ENCODE assay signal across 19 mouse cellular contexts in the genomic region with DNA sequence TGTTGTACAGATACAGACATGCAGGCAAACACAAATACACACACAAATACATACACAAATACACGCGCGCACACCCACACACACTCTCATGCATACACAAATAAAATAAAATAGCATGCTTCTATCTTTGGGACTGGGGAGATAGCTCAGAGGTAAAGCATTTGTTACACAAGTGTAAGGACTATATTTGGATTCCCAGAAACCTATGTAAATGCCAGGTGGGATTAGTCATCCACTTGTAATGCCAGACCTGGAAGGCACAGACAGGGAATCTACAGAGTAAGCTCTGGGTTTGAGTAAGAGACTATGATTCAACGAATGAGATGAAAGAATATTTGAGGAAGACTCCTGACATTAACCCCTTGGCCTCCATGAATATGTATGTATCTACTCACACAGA. TPM values are rescaled to one million over a fixed set of nuclear protein-coding genes. Genes with fewer than 3 reads are reported as not detected.
DNase-seq lines count a peak whose midpoint lies in the region; ATAC-seq and TF ChIP-seq lines count a peak whose summit lies in the region.
"Had no signal": no experiment of that assay in that cellular context is flagged by ENCODE, and none has a peak within 500 bp of the region (broad histone marks: within the 10 kb centered on the region; RNA-seq: fewer than 3 reads in every experiment).

No protein-coding gene starts in this region.

- peak; percentile 77 for TF ChIP-seq EP300 in lung, postnatal 0 days (IDR thresholded peaks at IDR 0.05)

- 51% methylated on average over 4 of the region's 4 CpGs for WGBS in heart, embryonic 14.5 days
- WGBS in lung, postnatal 0 days, result 76% methylated on average over 4 of the region's 4 CpGs

- H3K4me1 ChIP-seq in heart, embryonic 14.5 days (ENCODE audit: control insufficient read depth in 2 of 2, insufficient read depth in 2 of 2, low read length in 2 of 2), result no peaks in the 10 kb centered on the region; a peak in 1 of 4 replicates
- H3K4me1 ChIP-seq in lung, postnatal 0 days (ENCODE audit: insufficient read depth, low read depth, low read length), result no peaks in the 10 kb centered on the region
- no peaks in the 10 kb centered on the region for H3K4me1 ChIP-seq in embryonic fibroblast, embryonic 13.5 days (ENCODE audit: control insufficient read depth, insufficient read depth, low read length)
- H3K4me1 ChIP-seq: embryonic facial prominence, embryonic 12.5 days; liver, embryonic 15.5 days; midbrain, embryonic 12.5 days had no signal

- no peak overlapping the region for H3K4me3 ChIP-seq in heart, embryonic 14.5 days (ENCODE audit: control insufficient read depth in 1 of 2, insufficient read depth in 1 of 2, low read depth in 1 of 2, low read length in 2 of 2)
- no peak overlapping the region for H3K4me3 ChIP-seq in lung, postnatal 0 days (ENCODE audit: low read depth, low read length)
- H3K4me3 ChIP-seq in embryonic fibroblast, embryonic 13.5 days (ENCODE audit: insufficient read depth, low read length), result no peak overlapping the region
- H3K4me3 ChIP-seq: embryonic facial prominence, embryonic 12.5 days; liver, embryonic 15.5 days; midbrain, embryonic 12.5 days had no signal

- DNase-seq in heart, adult 18-20 months, result no peak
- DNase-seq in lung, postnatal 0 days (ENCODE audit: low spot score), result peak; percentile 56
- no peak for DNase-seq in lung, postnatal 10 days
- peak; percentile 44 for DNase-seq in NIH3T3 (ENCODE audit: low read depth)
- DNase-seq in T-cell, adult 2 months (ENCODE audit: low spot score), result no peak
- DNase-seq: adrenal gland, postnatal 10 days; forebrain, postnatal 0 days; gastrocnemius, postnatal 36 days; heart, postnatal 36 days had no signal

- H3K27ac ChIP-seq in heart, embryonic 14.5 days (replicated peaks in 1 of 2; ENCODE audit: control insufficient read depth in 1 of 2, insufficient read depth in 1 of 2, low read depth in 2 of 2, low read length in 2 of 2), result peak overlapping the region; percentile 54 to 60; a peak in 2 of 4 replicates
- no peak overlapping the region for H3K27ac ChIP-seq in lung, postnatal 0 days (ENCODE audit: low read length)
- peak overlapping the region; percentile 34; the same call in 1 of the 2 replicates for H3K27ac ChIP-seq in embryonic fibroblast, embryonic 13.5 days (ENCODE audit: insufficient read depth, low read length)
- H3K27ac ChIP-seq: embryonic facial prominence, embryonic 12.5 days; liver, embryonic 15.5 days; macrophage; midbrain, embryonic 12.5 days had no signal

- H3K9ac ChIP-seq in heart, embryonic 14.5 days (ENCODE audit: low read length), result no peak overlapping the region
- H3K9ac ChIP-seq in lung, postnatal 0 days (replicated peaks; ENCODE audit: low read depth), result no peak overlapping the region
- H3K9ac ChIP-seq: embryonic facial prominence, embryonic 12.5 days; forebrain, postnatal 0 days; liver, embryonic 15.5 days; midbrain, embryonic 12.5 days had no signal

- TF ChIP-seq POLR2A in embryonic fibroblast, embryonic 13.5 days (IDR thresholded peaks at IDR 0.05; ENCODE audit: low read depth, low read length), result no peak

- ATAC-seq in heart, embryonic 14.5 days (ENCODE audit: insufficient number of reproducible peaks, insufficient read depth, low FRiP score, low read depth), result no peak
- peak; percentile 60 for ATAC-seq in lung, postnatal 0 days
- ATAC-seq: CD4-positive, CD25-positive, alpha-beta regulatory T cell, adult 4 months; forebrain, postnatal 0 days; hindbrain, embryonic 16.5 days; intestine, postnatal 0 days had no signal

- H3K9me3 ChIP-seq in heart, embryonic 14.5 days (ENCODE audit: control insufficient read depth, low read length), result no peaks in the 10 kb centered on the region
- H3K9me3 ChIP-seq in lung, postnatal 0 days (ENCODE audit: low read length), result no peaks in the 10 kb centered on the region
- H3K9me3 ChIP-seq: embryonic facial prominence, embryonic 12.5 days; G1E; liver, embryonic 15.5 days; midbrain, embryonic 12.5 days had no signal

- 0 out of 2 replicates have a peak overlapping the region, but pooled peaks have one; percentile 12 for H3K4me2 ChIP-seq in heart, embryonic 14.5 days (ENCODE audit: low read length)
- H3K4me2 ChIP-seq in lung, postnatal 0 days (replicated peaks; ENCODE audit: low read depth, low read length), result no peak overlapping the region
- H3K4me2 ChIP-seq: embryonic facial prominence, embryonic 12.5 days; liver, embryonic 15.5 days; midbrain, embryonic 12.5 days had no signal

- H3K36me3 ChIP-seq in heart, embryonic 14.5 days (ENCODE audit: control insufficient read depth, insufficient read depth, low read length), result peaks cover 53% of the 10 kb centered on the region
- peaks cover 12% of the 10 kb centered on the region; the same call in 1 of the 2 replicates for H3K36me3 ChIP-seq in lung, postnatal 0 days (ENCODE audit: insufficient read depth, low read length)

- no peaks in the 10 kb centered on the region for H3K27me3 ChIP-seq in heart, embryonic 14.5 days (ENCODE audit: control insufficient read depth, insufficient read depth, low read length)
- H3K27me3 ChIP-seq in lung, postnatal 0 days (replicated peaks; ENCODE audit: insufficient read depth, low read length), result no peaks in the 10 kb centered on the region
- H3K27me3 ChIP-seq: embryonic facial prominence, embryonic 12.5 days; liver, embryonic 15.5 days; midbrain, embryonic 12.5 days had no signal

- no peak for TF ChIP-seq CTCF in lung, postnatal 0 days (IDR thresholded peaks at IDR 0.05)
- TF ChIP-seq CTCF in embryonic fibroblast, embryonic 13.5 days (IDR thresholded peaks at IDR 0.05; ENCODE audit: borderline replicate concordance, insufficient read depth, low read length), result no peak

RNA-seq across cellular contexts. Expression of gene Pdxdc1, which starts 27.4 kb away (rescaled TPM):
- 72.6 and 73.0 TPM in 2 replicates for polyA plus RNA-seq in heart, embryonic 14.5 days (2014; fragmentation: Nextera tagmentation; extraction: Ambion mirVana)
- 10 to 100 TPM; 75.0 to 77.9 TPM for total RNA-seq in heart, adult 18-20 months (2021)
- 57.0 and 59.0 TPM in 2 replicates for polyA plus RNA-seq in lung, postnatal 0 days (2015; fragmentation: Nextera tagmentation; extraction: Ambion mirVana)
- 195 and 220 TPM in 2 replicates for polyA plus RNA-seq in embryonic fibroblast, embryonic 13.5 days (2011; ENCODE audit: insufficient read length, low read depth, missing spikeins)

RNA-seq across cellular contexts. Expression of gene Mpv17l, which starts 27.5 kb away (rescaled TPM):
- polyA plus RNA-seq in heart, embryonic 14.5 days (2014; fragmentation: Nextera tagmentation; extraction: Ambion mirVana), result 2.5 and 2.9 TPM in 2 replicates
- 1 to 10 TPM; 1.5 to 1.8 TPM for total RNA-seq in heart, adult 18-20 months (2021)
- polyA plus RNA-seq in lung, postnatal 0 days (2015; fragmentation: Nextera tagmentation; extraction: Ambion mirVana), result 8.0 and 11.9 TPM in 2 replicates
- polyA plus RNA-seq in embryonic fibroblast, embryonic 13.5 days (2011; ENCODE audit: insufficient read length, low read depth, missing spikeins), result 4.7 and 5.1 TPM in 2 replicates

RNA-seq across cellular contexts. Expression of gene Ntan1, which starts 56.8 kb away (rescaled TPM):
- 158 and 162 TPM in 2 replicates for polyA plus RNA-seq in heart, embryonic 14.5 days (2014; fragmentation: Nextera tagmentation; extraction: Ambion mirVana)
- 10 to 100 TPM; 44.7 to 47.2 TPM for total RNA-seq in heart, adult 18-20 months (2021)
- polyA plus RNA-seq in lung, postnatal 0 days (2015; fragmentation: Nextera tagmentation; extraction: Ambion mirVana), result 135 and 141 TPM in 2 replicates
- polyA plus RNA-seq in embryonic fibroblast, embryonic 13.5 days (2011; ENCODE audit: insufficient read length, low read depth, missing spikeins), result 73.3 and 82.0 TPM in 2 replicates

Comparison
In these comparisons a context has a peak if more than half of its experiments do, and no peak if none do; other contexts are left out.
1. DNase-seq: peak in lung, postnatal 0 days (single experiment) and NIH3T3 (single experiment); none in heart, adult 18-20 months (0 of 2), lung, postnatal 10 days (single experiment) and T-cell, adult 2 months (single experiment).